Mouse (Mus musculus) kidney, postnatal 0 days (tissue): Measurements from ENCODE around the gene Gm38119. TPM values are rescaled to one million over a fixed set of nuclear protein-coding genes. Genes with fewer than 3 reads are reported as not detected.

Experiments
- ATAC-seq: fragments of 200-750 bp; cut with Nextera tagmentation; replicated peaks from 2 replicates; pipeline ENCODE4 v1.8.0; 2017; ENCODE audit warnings: low read depth, moderate number of reproducible peaks, moderate TSS enrichment, moderate library complexity; ENCODE audit not compliant: low FRiP score
- DNase-seq: peaks from one replicate; pipeline ENCODE4 v3.0.0-alpha.2; 2016; ENCODE audit warnings: low spot score
- H3K27ac ChIP-seq: fragments of 300-500 bp; sonication (generic); 2 replicates; pipeline ENCODE4 v1.5.1; 2014; ENCODE audit warnings: mild to moderate bottlenecking
- H3K27me3 ChIP-seq: fragments of 300-500 bp; sonication (generic); 2 replicates; pipeline ENCODE4 v1.6.1; 2014; ENCODE audit warnings: low read length, mixed read lengths; ENCODE audit not compliant: insufficient read depth
- H3K36me3 ChIP-seq: fragments of 300-500 bp; sonication (generic); 2 replicates; pipeline ENCODE4 v1.6.1; 2014; ENCODE audit warnings: low read length, mixed read lengths; ENCODE audit not compliant: insufficient read depth
- H3K4me1 ChIP-seq: fragments of 300-500 bp; sonication (generic); replicated peaks from 2 replicates; pipeline ENCODE4 v1.6.1; 2014; ENCODE audit warnings: antibody characterized with exemption, low read length, mixed read lengths; ENCODE audit not compliant: insufficient read depth
- H3K4me2 ChIP-seq: fragments of 300-500 bp; sonication (generic); 2 replicates; pipeline ENCODE4 v1.6.1; 2014; ENCODE audit warnings: mild to moderate bottlenecking, low read length, moderate library complexity, mixed read lengths
- H3K4me3 ChIP-seq: fragments of 300-500 bp; sonication (generic); replicated peaks from 2 replicates; pipeline ENCODE4 v1.5.1; 2014; ENCODE audit warnings: low read depth, low read length
- H3K9ac ChIP-seq: fragments of 300-500 bp; sonication (generic); 2 replicates; pipeline ENCODE4 v1.6.1; 2014; ENCODE audit warnings: low read depth, low read length
- H3K9me3 ChIP-seq: fragments of 300-500 bp; sonication (generic); replicated peaks from 2 replicates; pipeline ENCODE4 v1.6.1; 2016; ENCODE audit warnings: low read length, inconsistent platforms, mixed read lengths
- CTCF ChIP-seq: IDR thresholded peaks from 2 replicates; pipeline ENCODE4 v1.5.1; 2016; ENCODE audit warnings: antibody characterized with exemption, low read depth, mild to moderate bottlenecking, moderate library complexity
- WGBS: fragments of 180-500 bp; shearing (Covaris S2); extraction: QIAGEN DNeasy Blood & Tissue Kit; methylation state at CpG from one replicate; pipeline ENCODE4 v1.1.7; 2014; 5-methylcytosine and 5-hydroxymethylcytosine counted together
- polyA plus RNA-seq: library from polyadenylated mRNA; unstranded; fragments of >200 nt; fragmentation: Nextera tagmentation; extraction: Ambion mirVana; gene quantifications from 2 replicates; pipeline ENCODE4 v1.2.1, GENCODE M21; 2015

Gene Gm38119
- polyA plus RNA-seq = not detected in 2 replicates

GRCm38 (mm10) chr3:92738996-92739395 is at the start of gene Gm38119:
TSS of gene Gm38119 (minus strand) at chr3:92739096.
- Histone ChIP-seq H3K9ac (no peak within 1 kb of the TSS), H3K4me1 (no peaks in the 10 kb centered on the region), H3K4me2 (no peak within 1 kb of the TSS), H3K36me3 (no peaks in the 10 kb centered on the region), H3K4me3 (no peak within 1 kb of the TSS), H3K27me3 (no peaks in the 10 kb centered on the region), H3K27ac (no peak within 1 kb of the TSS), H3K9me3 (no peaks in the 10 kb centered on the region)
- 86% methylated on average over 1 of the region's 1 CpGs for WGBS
- no peak for DNase-seq
- ATAC-seq = no peak
- no peak for TF ChIP-seq CTCF

- TF ChIP-seq CTCF = no peak
- Histone ChIP-seq H3K9ac (no peak within 1 kb of the TSS), H3K36me3 (no peaks in the 10 kb centered on the region), H3K4me3 (no peak within 1 kb of the TSS), H3K27ac (no peak within 1 kb of the TSS), H3K27me3 (no peaks in the 10 kb centered on the region), H3K9me3 (no peaks in the 10 kb centered on the region), H3K4me2 (no peak within 1 kb of the TSS), H3K4me1 (no peaks in the 10 kb centered on the region)
- DNase-seq (no peak), ATAC-seq (no peak)
- WGBS = 80% methylated on average over 1 of the region's 1 CpGs
Measured at GRCm38 (mm10) chr3:92778799-92779198, 39.9 kb upstream of the Gm38119 start, which contains the start of gene Lce1i. TSS of gene Lce1i (minus strand) at chr3:92778899.

DNA sequence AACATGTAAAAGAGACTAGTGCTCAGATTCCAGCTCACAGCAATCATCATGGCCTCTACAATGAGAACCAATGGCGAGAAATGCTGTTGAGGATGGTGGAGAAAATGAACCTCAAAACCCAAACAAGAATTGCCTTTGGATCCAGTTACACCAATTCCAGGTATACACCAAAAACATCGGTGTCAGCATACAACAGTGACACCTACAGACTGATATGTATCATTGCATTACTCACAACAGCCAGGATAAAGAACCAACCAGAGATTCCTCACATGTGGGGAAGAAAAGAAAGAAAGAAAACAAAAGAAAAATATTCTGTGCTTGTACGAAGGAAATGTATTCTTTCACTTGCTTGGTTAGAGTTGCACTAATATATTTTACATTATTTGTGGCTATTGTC is 32.7 kb upstream of the Gm38119 start:
- TF ChIP-seq CTCF = peak; percentile 63
- H3K9me3 ChIP-seq = no peaks in the 10 kb centered on the region
- H3K27ac ChIP-seq = no peak overlapping the region
- H3K36me3 ChIP-seq = no peaks in the 10 kb centered on the region
- H3K27me3 ChIP-seq = no peaks in the 10 kb centered on the region
- H3K4me1 ChIP-seq = no peaks in the 10 kb centered on the region
- H3K4me2 ChIP-seq = no peak overlapping the region
- H3K4me3 ChIP-seq = no peak overlapping the region
- H3K9ac ChIP-seq = no peak overlapping the region
- ATAC-seq (no peak), DNase-seq (peak; percentile 16)
- 22% methylated on average over 3 of the region's 3 CpGs for WGBS

DNA sequence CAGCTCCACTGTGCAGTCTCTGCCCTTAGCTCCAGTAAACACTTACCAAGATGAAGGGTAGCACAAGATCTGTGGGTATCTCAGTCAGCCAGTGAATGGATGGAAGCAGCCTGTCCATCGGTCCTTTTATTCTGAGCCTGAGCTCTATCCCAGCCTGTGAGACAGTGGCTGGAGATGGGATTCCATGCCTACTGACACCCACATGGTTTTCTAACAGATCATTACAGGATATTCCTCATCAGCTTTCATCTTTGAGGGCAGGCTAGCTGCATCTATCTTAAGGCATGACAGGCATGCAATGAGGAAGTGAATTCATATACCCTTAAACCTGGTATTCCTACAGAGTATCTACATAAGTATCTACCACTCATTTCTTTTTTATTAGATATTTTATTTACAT is 26.1 kb upstream of the Gm38119 start, which contains the start of gene Lce1h:
TSS of gene Lce1h (minus strand) at position 101 of the 400 bp plus-strand sequence.
- no peak for DNase-seq
- ATAC-seq = no peak
- no peaks in the 10 kb centered on the region for H3K9me3 ChIP-seq
- H3K4me3 ChIP-seq = no peak within 1 kb of the TSS
- no peak for TF ChIP-seq CTCF
- 95% methylated on average over 1 of the region's 1 CpGs for WGBS
- no peaks in the 10 kb centered on the region for H3K27me3 ChIP-seq
- no peaks in the 10 kb centered on the region for H3K36me3 ChIP-seq
- no peak within 1 kb of the TSS for H3K27ac ChIP-seq
- H3K4me2 ChIP-seq = no peak within 1 kb of the TSS
- H3K9ac ChIP-seq = no peak within 1 kb of the TSS
- H3K4me1 ChIP-seq = no peaks in the 10 kb centered on the region

DNA sequence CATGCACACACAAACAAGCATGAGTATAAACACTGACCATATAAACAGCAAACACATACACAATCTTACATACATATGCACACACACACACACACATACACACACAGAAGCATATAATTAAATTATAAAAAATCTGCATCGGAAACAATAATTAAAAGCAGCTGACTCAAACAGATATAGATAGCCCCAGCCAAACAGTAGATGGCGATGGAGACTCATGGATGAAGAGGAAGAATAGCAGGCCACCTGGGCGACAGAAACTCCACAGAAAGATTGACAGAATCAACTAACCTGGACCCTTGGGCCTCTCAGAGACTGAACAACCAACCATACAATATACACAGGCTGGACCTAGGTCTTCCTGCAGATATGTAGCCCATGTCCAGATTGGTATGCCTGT is 14.3 kb upstream of the Gm38119 start:
- no peak overlapping the region for H3K4me2 ChIP-seq
- ATAC-seq (no peak), DNase-seq (peak; percentile 1)
- no peak overlapping the region for H3K27ac ChIP-seq
- 38% methylated on average over 3 of the region's 3 CpGs for WGBS
- peak; percentile 39; the same call in 1 of the 2 replicates for TF ChIP-seq CTCF
- H3K9ac ChIP-seq = no peak overlapping the region
- no peaks in the 10 kb centered on the region for H3K27me3 ChIP-seq
- H3K36me3 ChIP-seq = no peaks in the 10 kb centered on the region
- no peaks in the 10 kb centered on the region for H3K4me1 ChIP-seq
- H3K9me3 ChIP-seq = no peaks in the 10 kb centered on the region
- no peak overlapping the region for H3K4me3 ChIP-seq

DNA sequence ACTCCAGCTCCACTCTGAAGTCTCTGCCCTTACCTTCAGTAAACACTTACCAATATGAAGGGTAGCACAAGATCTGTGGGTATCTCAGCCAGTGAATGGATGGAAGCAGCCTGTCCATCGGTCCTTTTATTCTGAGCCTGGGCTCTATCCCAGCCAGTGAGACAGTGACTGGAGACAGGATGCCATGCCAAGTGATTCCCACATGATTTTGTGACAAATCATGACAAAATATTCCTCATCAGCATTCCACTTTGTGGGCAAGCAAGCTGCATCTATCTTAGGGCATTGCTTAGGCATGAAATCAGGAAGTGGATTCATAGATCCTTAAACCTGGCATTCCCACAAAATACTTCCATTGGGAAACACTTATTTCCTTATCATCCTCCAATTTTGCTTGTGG is 13.3 kb upstream of the Gm38119 start, which contains the start of gene Lce1g:
TSS of gene Lce1g (minus strand) at position 101 of the 400 bp plus-strand sequence.
- no peak for ATAC-seq
- no peak within 1 kb of the TSS for H3K27ac ChIP-seq
- no peak for TF ChIP-seq CTCF
- H3K4me2 ChIP-seq = no peak within 1 kb of the TSS
- no peaks in the 10 kb centered on the region for H3K4me1 ChIP-seq
- H3K27me3 ChIP-seq = no peaks in the 10 kb centered on the region
- no peaks in the 10 kb centered on the region for H3K36me3 ChIP-seq
- no peak within 1 kb of the TSS for H3K4me3 ChIP-seq
- 86% methylated on average over 1 of the region's 1 CpGs for WGBS
- no peak within 1 kb of the TSS for H3K9ac ChIP-seq
- DNase-seq = no peak
- H3K9me3 ChIP-seq = no peaks in the 10 kb centered on the region

DNA sequence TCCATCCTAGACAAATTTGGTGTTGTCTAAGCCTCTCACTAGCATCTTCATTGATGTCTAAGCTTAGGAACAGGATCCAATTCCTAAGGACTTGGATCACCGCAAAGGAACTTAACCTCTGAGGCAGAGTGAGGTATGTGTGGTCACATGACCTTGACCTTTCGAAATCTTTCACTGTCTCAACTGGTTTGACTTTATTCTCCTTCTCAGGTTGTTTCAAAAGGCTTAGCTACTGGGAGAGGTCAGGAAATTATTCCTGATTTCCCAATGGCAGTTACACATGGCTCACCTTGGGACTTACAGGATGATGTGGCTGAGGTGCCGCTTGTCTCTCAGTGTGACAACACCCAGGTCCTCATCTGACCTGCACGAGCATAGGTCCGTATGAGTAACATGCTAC is 16.3 kb downstream of the Gm38119 start:
- no peaks in the 10 kb centered on the region for H3K9me3 ChIP-seq
- H3K27ac ChIP-seq = no peak overlapping the region
- no peak overlapping the region for H3K4me3 ChIP-seq
- no peak for TF ChIP-seq CTCF
- no peak overlapping the region for H3K4me2 ChIP-seq
- 73% methylated on average over 5 of the region's 5 CpGs for WGBS
- DNase-seq (no peak), ATAC-seq (no peak)
- no peaks in the 10 kb centered on the region for H3K36me3 ChIP-seq
- no peaks in the 10 kb centered on the region for H3K27me3 ChIP-seq
- no peak overlapping the region for H3K9ac ChIP-seq
- no peaks in the 10 kb centered on the region for H3K4me1 ChIP-seq
